Mouse (Mus musculus): ENCODE measurements around the gene Rpl37a.

The Rpl37a gene

DNA sequence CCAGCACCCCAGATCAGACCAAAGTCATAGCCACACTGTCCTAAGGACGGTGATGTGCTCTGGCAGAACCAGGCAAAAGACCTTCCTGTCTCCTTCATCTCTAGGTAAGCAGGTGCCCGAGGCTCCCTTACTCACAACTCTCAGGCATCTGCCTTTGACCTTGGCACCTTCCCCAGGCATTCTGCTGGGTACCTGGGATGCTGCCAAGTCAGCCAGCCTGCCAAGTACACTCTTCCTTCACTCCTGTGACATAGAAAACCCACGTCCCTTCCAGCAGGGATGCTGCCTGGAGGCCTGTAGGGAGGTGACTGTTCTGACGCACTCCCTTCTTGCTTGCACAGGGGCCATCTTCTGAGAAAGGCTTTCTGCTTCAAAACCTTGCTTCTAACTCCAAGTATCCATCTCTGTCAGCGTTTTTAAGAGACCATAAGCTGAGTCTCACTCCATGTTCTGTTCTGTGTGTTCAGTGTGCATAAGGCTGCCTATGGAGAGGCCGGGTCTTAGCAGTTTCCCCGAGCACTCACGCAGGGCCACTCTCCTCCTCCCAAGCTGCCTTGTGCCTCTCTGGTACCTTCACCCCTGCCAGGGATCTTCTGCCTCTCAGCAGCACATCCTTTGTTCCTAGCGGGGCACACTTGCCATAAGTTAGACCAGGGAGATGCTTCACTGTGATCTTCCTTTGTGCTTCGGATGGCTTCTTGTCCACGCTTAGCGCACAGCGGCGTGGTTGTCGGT, 28.0 kb downstream of the Rpl37a start:
- DNase-seq (ENCODE audit: low spot score) = no peak

DNA sequence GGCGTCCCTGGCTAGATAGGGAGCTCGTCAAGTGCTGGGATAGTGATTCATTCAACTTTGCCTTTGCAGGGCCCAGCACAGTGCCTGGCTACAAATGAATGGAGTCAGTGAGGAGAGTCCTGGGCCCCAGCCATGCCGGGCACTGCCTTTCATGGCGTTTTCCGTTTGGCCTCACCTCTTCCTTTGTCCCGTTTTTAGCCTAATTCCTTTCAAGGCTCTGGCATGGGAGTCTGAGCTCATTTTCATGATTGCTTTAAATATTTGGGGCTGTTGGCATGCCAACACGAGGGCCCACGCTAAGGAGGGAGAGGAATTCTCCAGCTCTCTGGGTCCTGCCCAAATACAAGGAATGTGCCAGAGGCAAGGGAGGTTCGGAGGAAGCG, 28.6 kb downstream of the Rpl37a start:
- no peak for DNase-seq (ENCODE audit: low spot score)

DNA sequence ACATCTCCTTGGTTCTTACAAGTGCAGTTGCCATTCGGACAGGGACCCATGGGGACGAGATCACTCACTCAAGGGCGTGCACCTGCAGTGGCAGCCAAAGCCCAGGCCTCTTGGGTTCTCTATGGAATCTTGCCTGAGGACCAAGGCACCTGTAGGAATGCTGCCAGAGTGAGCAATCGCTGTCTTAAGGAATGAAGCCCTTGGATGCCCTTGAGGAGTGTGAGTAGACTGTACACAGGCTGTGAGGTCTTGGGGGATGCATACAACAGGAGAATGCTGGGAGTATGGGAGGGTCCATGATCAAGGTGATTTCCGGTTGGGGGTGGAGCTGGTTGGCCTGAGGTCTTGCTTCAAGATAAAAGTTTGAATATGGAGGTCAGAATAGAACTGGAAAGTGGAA, 30.3 kb downstream of the Rpl37a start:
- DNase-seq (ENCODE audit: low spot score) = no peak

DNA sequence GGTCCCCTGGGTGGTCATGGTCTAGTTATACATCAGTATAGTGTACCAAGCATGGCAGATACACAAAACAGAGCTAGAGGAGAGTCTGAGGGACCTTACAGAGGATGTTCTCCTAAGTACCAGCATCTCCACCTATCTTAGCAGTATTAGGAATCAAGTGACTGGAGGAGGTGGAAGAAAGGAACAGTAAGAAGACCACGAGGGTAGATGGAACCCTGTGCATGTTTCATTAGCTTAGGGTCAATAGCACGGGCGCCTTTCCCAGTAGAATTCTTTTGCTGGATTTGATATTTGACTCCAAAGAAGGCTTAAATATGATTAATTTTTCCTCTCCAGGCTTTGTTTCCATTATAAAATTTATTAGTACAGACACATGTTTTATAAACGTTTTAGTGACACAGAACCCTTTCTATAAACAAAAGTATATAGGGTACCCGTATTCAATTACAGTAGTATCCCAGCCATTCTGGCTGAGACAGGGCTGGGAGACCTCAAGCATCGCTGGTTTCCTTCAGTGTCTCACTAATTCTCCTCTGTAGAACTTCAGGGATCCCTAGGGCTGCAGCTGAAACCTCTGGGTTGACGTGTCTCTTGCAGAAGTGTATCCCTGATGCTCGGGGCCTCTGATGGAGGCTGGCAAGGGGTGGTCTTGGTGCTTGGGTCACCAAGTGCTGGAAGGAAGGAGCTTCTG, 33.9 kb downstream of the Rpl37a start:
- no peak for DNase-seq (ENCODE audit: low spot score)

DNA sequence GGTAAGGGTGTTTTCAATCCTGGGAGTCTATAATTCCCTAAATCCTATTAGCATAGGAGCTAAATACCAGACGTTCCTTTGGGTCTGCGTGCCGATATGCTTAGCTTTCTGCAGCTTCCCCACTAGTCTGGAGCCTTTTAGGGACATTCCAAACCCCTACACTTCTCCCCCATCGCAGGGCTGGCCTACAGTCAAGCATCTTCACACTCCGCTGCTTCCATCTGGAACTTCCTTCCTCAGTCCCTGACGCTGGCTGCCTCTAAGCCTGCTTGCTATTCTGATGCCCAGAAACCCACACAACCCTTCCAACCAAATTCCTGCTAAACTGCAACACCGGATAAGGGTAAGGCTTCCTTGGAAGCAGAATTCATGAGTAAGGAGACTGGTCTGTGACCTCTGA, 35.3 kb downstream of the Rpl37a start:
- no peak for DNase-seq (ENCODE audit: low spot score)

DNA sequence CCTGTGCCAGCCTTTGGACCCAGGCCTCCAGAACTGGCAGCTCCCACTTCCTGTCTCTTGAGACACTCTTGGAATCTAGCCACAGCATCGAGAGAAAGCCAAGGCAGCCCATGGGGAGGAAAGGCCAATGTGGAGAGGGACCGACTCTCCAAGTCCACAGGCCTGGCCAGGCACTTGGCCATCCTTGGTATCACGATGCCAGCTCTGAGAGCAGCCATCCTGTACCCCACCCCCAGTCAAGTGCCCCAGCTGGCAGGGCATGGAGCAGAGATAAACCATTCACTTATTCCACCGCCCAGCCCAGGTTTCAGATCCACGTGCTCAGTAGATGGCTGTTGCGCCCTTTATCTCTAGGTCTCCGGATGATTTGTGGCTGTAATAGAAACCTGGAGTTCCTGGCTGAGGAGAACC, 40.3 kb downstream of the Rpl37a start:
- DNase-seq (ENCODE audit: low spot score) = no peak

DNA sequence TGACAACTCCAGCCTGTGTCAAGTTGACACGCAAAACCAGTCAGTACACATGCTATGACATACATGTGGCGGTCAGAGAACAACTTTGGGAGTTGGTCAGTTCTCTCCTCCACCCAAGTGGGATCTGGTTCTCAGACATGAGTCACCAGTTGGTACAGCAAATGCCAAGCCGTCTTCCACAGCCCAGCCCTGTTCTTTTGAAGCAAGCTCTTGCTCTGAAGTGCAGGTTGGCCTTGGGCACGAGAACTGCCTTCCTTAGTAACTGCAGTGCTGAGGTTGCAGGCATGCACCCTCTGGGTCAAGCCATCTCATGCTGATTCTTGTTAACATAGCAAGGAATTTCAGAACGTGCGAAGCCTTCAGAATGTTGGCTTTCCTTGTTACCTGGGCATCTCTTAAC, 42.1 kb downstream of the Rpl37a start:
- no peak for DNase-seq (ENCODE audit: low spot score)

DNA sequence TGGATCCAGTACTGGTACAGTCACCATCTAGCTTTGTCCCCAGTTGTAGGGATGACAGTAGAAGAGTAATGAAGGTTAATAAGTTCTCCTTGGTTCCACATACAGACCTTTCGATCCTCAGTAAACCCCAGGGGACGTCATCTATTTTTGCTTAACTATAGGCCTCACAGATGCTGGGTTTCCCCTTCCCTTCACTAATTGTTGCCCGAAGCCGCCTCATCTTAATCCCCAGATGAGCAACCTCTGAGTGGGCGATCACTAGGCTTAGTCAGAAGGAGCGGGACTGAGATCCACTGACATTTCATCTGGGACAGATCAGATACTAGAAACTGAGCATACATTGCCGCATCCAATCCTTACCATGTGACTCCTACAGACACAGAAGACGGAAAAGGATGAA, 44.1 kb downstream of the Rpl37a start:
- DNase-seq (ENCODE audit: low spot score) = no peak

DNA sequence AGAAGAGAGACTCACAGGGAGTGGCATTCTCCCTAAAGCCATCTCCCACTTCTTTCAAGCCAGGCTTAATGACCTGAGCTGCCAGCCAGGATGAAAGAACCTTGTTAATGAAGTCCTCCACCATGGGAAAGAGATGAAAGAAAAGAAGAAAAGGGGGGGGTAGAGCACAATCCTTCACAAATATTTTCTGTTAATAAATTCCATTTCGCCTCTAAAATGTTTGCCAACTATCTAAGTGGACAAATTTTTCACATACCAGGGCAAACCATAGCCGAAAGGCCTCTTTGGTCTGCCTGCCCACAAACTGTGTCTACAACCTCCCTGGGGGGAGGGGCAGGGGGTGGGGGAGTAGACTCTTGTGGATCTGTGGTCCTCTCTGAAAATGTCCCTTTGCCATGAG, 44.7 kb downstream of the Rpl37a start:
- DNase-seq (ENCODE audit: low spot score) = no peak

DNA sequence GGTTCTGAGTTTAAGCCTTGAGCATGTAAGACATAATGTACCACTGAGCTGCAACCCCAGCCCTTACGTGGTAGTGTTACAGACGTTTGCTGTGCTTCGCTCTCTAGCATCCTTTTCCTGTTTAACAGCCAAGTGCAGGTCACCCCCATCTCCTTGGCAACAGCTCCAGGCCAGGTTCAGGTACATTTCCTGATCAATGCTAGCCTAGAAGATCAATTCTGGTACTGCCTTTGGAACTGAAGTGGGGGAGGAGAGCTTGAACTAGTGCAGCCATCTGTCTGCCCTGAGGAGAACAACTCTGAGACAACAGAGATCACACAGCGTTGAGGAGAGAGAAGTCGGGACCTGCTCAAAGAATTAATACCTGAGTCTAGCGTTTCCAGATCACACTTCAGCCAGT, 48.7 kb downstream of the Rpl37a start:
- no peak for DNase-seq (ENCODE audit: low spot score)
